Mouse (Mus musculus) gastrocnemius, postnatal 4 days (tissue): Measurements from ENCODE around the gene Lsm7. TPM values are rescaled to one million over a fixed set of nuclear protein-coding genes. Genes with fewer than 3 reads are reported as not detected.
"Not testable (repeated sequence)": the region's sequence is repeated elsewhere in the genome, so short reads cannot be mapped to it uniquely, and the experiment has no call there.

Experiments used
- DNase-seq, 2 experiments: peaks; one replicate each; pipeline ENCODE4 v3.0.0; 2021 to 2022; ENCODE audit warnings: low spot score in 2 of 2, mixed read lengths in 2 of 2
- microRNA-seq: library from miRNA; unstranded; fragments of <30 nt; microRNA quantifications from one replicate; pipeline ENCODE4 v1.2.0, GENCODE M21; 2021
- total RNA-seq, 2 experiments: library from RNA; stranded (reverse); gene quantifications; 2 replicates each; pipeline ENCODE4 v1.2.3; 2021

Lsm7 gene
- total RNA-seq, 2 experiments from 2014 or later, result 53.7 to 54.2 TPM

DNA sequence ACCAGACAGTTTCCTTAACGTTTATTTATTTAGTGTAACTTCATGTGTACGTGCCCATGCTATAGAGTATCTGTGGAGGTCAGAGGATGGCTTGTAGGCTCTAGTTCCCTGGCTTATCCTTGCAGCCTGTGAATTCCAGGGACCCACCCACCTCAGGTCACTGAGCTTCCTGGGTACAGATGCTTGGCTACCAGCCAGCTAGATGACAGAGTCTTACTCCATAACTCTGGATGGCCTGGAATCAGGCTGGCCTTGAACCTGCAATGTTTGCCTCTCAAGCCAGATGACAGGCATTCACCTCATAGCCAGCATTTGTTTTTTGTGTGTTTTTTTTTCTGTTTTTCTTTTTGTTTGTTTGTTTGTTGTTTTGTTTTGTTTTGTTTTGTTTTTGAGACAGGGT lies 37.8 kb downstream of the Lsm7 start:
- no peak for DNase-seq

DNA sequence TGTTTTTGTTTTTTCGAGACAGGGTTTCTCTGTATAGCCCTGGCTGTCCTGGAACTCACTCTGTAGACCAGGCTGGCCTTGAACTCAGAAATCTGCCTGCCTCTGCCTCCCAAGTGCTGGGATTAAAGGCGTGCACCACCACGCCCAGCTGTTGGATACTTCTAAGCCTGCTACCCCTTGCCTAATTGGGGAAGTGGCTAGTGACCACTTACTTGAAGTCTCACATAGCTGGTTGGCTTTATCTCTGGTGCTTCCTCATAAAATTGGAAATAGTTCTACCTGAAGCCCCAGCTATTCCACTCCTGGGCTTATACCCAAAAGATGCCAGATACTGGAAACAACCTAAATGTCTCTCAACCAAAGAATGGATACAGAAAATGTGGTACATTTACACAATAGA lies 38.7 kb downstream of the Lsm7 start:
- not testable (repeated sequence) for DNase-seq

DNA sequence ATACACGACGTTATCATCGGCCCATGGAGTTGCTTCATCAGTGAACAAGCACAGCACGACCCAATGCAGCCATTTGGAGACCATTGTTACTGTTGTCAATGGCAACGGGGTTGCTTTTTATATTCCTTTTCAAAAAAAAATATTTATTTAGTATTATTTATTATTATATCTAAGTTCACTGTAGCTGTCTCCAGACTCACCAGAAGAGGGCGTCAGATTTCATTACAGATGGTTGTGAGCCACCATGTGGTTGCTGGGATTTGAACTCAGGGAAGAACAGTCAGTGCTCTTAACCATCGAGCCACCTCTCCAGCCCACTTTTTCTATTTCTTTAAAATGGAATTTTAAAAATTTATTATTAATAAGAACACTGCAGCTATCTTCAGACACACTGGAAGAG lies 40.2 kb downstream of the Lsm7 start:
- no peak for DNase-seq

DNA sequence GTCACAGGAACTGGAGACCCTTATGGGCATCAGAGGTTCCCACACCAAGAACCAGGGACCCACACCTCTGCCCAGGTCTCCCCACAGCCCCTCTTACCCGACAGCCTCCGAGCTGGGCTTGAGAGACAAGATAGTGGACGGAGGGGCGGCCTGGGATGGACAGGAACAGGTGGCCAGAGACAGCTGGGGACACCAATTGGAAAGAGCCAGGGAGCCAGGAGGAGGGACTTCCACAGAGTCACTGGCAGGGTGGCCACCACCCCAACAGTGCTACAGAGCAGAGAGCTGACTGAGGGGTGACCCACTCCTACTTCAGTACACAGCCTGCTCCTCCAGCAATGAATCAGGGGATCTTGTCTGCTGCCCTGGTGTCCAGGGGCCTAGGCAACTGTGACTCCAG lies 41.6 kb downstream of the Lsm7 start, which contains the start of gene Jsrp1:
Jsrp1 (minus strand) TSS at position 133 of the 400 bp plus-strand sequence.
- DNase-seq, result peak in 1 of 2 experiments; percentile 71

DNA sequence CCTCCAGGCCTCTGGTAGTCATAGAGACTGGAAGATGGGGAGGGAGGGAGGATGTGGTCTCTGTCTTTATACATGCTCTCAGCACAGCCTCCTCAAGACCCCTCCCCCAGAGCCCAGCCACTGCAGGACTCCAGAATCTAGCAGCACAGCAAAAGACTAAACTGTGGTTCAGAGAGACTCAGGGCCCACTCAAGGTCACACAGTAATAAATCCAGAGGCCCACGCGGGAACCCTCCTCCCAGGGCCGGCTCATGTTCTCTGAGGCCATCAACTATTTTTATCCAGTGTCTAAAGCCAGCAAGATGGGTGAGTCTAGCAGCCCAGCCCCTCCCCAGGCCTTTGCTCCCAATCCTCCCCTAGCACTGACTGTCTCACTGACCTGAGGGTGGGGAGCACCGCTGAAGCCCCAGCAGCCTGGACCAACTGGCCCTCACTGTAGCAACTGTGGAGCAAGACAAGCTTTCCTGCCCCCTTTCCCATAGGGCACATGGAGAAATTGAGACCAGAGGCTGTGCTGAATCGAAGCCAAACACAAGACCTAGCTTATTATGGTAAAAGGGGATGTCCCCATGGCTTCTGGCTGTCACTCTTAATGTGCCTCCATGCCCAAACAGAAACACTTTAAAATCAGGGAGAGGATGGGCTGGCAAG lies 42.5 kb downstream of the Lsm7 start:
- DNase-seq, result no peak

DNA sequence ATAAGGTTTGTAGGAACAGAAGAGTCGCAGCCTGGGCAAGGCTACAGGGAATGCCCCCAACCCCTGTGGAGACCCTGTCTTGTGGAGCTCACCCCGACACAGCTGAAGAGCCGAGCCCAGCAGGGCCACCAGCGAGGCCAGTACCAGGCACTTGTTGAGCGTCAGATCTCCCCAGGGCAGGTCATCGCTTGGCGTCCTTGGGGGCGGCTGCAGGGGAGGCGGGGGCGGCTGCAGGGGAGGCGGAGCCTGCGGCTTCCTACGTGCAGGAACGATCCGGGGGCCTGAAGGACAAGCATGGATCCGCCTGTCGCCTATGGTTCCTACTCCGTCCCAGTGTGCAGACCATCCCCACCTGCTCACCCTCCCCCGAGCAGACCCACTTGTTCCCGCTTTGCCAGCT lies 44.9 kb downstream of the Lsm7 start:
- DNase-seq, result no peak

DNA sequence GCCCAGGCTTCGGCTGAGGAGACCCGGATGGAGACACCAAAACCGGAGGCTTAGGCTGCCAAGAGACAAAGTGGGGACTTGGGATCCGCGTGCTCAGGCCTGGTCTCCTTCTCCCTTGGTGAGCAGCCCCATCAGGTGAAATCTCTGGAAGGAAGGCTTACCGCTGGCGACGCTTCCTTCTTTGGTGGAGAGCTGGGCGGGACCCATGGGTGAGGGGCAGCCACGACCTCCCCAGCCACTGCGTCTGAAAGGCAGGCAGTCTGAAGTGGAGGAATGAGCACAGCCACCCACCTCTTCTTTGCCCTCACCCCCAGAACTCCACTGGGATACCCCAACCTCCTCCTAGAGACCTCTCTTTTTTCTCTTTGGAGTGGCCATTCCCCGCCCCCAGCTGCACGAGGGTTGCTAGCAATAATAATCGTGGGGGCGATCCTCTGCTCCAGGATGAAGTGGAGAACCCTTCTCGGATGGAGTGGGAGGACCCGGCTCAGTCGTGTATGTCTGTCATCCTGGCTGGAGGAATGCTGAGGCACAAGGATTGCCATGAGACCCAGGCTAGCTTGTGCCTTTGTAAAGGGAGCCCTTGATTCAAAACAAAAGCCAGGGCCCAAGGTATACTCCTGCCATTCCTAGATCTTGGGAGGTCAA lies 45.9 kb downstream of the Lsm7 start:
- no peak for DNase-seq

DNA sequence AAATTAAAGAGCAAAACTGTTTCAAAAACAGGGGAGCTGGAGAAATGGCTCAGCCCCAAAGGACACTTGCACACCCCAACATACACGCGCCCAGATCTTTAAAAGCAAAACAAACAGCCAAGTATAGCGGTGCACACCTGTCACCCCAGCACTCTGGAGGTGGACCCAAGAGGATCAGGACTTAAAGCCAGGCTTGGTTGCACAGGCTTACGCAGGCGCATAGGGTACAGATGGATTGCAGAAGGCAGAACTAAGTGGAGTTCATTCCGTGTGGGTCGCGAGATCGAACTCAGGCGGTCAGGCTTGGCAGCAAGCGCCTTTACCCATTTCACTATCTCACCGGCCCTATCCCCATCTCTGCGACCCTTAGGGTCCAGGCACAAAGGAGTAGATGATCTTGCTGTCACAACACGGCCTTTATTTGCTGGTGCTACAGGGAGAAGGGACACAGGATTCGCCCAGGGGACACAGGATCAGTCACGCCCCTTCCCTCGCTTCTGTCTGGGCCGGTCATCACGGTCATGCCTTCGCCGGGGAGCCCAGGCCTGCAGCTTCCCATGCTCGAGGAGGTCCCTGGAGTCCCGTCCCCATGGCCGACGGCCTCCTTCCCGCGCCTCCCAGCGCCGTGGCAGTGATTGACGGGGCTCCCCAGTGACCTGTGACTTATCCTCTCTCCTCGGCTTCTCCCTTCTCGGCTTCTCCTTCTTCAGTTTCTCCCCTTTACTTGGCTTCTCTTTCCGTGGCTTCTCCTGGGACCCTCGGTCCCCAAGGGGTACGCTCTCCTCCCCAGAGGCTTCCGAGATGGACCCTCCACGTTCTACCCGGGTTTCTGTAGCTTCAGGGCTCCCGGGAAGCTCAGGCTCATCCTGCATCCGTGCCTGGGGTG lies 46.7 kb downstream of the Lsm7 start:
- no peak for DNase-seq

DNA sequence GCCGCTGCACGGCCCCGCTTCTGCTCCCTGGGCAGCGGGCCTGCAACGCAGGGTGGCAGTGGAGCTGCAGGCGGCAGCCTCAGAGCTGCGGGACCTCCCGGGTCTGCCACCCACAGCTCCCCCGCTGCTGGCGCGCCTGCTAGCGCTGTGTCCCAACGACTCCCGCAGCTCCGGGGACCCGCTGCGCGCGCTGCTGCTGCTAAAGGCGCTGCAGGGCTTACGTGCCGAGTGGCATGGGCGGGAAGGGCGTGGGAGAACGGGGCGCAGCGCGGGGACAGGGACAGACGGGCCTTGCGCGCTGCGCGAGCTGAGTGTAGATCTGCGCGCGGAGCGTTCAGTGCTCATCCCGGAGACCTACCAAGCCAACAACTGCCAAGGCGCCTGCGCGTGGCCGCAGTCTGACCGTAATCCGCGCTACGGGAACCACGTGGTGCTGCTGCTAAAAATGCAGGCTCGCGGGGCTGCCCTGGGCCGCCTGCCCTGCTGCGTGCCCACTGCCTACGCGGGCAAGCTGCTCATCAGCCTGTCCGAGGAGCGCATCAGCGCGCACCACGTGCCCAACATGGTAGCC lies 47.9 kb downstream of the Lsm7 start:
- peak in 1 of 2 experiments; percentile 69 for DNase-seq

DNA sequence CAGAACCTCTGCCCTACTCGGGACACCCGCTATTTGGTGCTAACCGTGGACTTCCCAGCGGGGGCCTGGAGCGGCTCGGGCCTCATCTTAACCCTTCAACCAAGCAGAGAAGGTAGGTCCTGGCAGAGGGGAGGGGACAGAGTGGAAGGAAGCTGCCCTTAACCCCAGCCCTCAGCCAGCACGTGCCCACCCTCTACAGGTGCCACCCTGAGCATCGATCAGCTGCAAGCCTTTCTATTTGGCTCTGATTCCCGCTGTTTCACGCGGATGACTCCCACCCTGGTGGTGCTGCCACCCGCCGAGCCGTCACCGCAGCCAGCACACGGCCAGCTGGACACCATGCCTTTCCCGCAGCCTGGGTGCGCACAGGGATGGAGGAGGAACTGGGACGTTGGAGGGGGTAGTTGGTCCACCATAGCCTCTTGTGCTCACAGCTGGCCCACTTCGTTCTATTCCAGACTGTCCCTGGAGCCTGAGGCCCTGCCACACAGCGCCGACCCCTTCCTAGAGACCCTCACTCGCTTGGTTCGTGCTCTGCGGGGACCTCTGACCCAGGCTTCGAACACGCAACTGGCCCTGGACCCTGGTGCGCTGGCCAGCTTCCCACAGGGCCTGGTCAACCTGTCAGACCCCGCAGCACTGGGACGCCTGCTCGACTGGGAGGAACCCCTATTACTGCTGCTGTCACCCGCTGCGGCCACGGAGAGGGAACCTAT lies 48.5 kb downstream of the Lsm7 start:
- no peak for DNase-seq

DNA sequence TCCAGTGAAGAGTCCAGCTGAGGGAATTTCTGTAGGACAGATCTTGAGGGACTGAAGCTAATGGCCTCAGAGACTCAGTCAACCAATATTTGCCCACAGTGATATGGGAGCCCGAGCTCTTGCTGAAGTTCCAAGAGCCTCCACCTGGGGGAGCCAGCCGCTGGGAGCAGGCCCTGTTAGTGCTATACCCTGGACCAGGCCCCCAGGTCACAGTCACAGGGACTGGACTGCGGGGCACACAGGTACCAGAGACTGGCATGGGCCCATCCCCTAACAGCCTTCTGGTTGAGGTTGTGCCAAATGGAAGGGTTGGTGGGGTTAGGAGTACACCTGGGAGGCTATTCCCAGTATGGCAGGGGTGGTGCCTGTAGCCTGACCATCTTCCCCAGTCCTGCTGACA lies 49.1 kb downstream of the Lsm7 start:
- DNase-seq, result peak; percentile 72 to 82

DNA sequence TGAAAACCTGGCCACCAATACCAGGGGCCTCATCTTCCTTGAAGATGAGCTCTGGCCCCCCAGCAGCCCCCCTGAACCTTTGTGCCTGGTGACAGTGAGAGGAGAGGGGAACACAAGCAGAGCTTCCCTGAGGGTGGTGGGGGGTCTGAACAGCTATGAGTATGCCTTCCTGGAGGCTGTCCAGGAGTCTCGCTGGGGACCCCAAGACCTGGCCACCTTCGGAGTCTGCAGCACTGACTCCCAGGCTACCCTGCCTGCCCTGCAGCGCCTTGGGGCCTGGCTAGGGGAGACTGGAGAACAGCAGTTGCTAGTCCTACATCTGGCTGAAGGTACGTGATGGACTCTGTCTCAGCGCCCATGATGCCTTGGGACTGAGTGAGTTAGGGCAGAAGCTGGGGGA lies 49.7 kb downstream of the Lsm7 start:
- DNase-seq, result no peak

DNA sequence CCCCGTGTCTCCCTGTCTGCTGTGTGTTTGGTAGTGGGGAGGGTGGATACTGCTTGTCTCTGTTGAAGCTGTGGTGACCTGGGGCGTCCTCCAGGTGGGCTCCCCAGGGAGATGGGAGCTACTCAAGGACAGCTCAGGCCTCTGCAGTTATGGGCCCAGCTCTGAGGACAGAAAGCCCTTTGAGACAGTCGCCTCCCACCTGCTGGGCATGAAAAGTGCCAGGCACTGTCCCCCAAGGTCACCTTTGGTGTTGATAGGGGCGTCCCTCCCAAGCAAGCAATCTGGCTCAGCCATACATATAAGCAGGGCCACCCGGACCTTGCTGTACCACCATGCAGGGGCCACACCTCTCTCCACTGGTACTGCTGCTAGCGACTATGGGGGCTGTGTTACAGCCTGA lies 50.1 kb downstream of the Lsm7 start, which contains the start of gene Amh:
Amh (plus strand) TSS at position 328 of the 400 bp plus-strand sequence.
- DNase-seq, result no peak

DNA sequence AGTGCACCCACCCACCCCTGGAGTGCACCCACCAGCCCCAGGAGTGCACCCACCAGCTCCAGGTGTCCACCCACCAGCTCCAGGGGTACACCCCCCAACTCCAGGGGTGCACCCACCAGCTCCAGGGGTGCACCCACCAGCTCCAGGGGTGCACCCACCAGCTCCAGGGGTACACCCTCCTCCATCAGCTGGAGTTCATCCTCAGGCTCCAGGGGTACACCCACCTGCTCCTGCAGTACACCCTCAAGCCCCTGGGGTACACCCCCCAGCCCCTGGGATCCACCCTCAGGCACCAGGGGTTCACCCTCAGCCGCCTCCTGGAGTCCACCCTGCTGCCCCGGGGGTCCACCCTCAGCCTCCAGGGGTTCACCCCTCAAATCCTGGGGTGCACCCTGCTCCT lies 50.7 kb downstream of the Lsm7 start:
- DNase-seq, result no peak

DNA sequence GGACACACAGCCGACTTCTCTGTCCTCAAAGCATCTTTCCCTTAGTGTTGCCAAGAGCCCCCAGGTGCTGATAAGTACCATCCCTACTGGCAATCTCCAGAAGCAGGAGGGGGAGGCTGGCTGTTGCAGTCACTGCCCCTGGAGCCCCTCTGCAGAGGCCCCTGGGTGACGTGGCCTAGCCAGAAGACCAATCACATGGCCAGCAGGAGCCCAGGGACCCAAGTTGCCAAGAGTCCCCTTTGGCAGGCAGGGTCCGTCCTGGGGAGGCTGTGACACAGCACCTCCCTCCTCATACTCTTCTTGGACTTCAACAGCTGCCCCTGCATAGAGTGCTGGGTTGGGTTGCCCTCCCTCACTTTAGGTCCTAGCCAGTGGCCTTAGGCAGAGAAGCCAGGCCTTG lies 52.0 kb downstream of the Lsm7 start:
- no peak for DNase-seq

Small RNA genes lying within 50 kb of the gene (microRNA-seq; reads per million reads assigned to microRNA genes)
- gene Mir1982, result 1.7 reads per million

Other genes with a start within 250 kb of the Lsm7 start
- 1 to 10 TPM; 1.1 to 1.7 TPM for gene Gm49322, start 249.2 kb downstream of the Lsm7 start, total RNA-seq
- 100 to 1,000 TPM; 167 to 169 TPM for gene Csnk1g2, start 232.4 kb downstream of the Lsm7 start, total RNA-seq
- gene Btbd2, start 198.1 kb downstream of the Lsm7 start, total RNA-seq, result 10 to 100 TPM; 50.7 to 50.8 TPM
- gene Mknk2, start 177.1 kb downstream of the Lsm7 start, total RNA-seq, result 100 to 1,000 TPM; 170 to 176 TPM
- gene Mob3a, start 153.2 kb downstream of the Lsm7 start, total RNA-seq, result 10 to 100 TPM; 24.0 to 25.4 TPM
- 1 to 10 TPM; 8.3 to 8.4 TPM for gene Izumo4, start 153.0 kb downstream of the Lsm7 start, total RNA-seq
- 10 to 100 TPM; 52.1 to 58.7 TPM for gene Ap3d1, start 112.9 kb downstream of the Lsm7 start, total RNA-seq
- gene Dot1l, start 100.0 kb downstream of the Lsm7 start, total RNA-seq, result 10 to 100 TPM; 50.5 to 61.2 TPM
- 10 to 100 TPM; 47.1 to 55.8 TPM for gene Sf3a2, start 57.0 kb downstream of the Lsm7 start, total RNA-seq
- gene Plekhj1, start 56.6 kb downstream of the Lsm7 start, total RNA-seq, result 10 to 100 TPM; 41.7 to 43.0 TPM
- gene Amh, start 50.0 kb downstream of the Lsm7 start, total RNA-seq, result under 1 TPM; 0.86 to 0.93 TPM
- gene Jsrp1, start 41.7 kb downstream of the Lsm7 start, total RNA-seq, result 100 to 1,000 TPM; 199 to 230 TPM
- gene Oaz1, start 28.6 kb downstream of the Lsm7 start, total RNA-seq, result 100 to 1,000 TPM; 785 to 853 TPM
- 10 to 100 TPM; 21.5 to 22.1 TPM for gene Lingo3, start 11.2 kb downstream of the Lsm7 start, total RNA-seq
- gene Sppl2b, start 66 bp upstream of the Lsm7 start, total RNA-seq, result 10 to 100 TPM; 30.9 to 38.6 TPM
- under 1 TPM in 1 of 2 experiments, not detected in 1; 0.10 TPM for gene Tmprss9, start 16.6 kb upstream of the Lsm7 start, total RNA-seq
- gene Timm13, start 45.8 kb upstream of the Lsm7 start, total RNA-seq, result 100 to 1,000 TPM; 120 to 134 TPM
- gene Lmnb2, start 63.0 kb upstream of the Lsm7 start, total RNA-seq, result 10 to 100 TPM; 46.8 to 50.5 TPM
- 10 to 100 TPM; 13.5 to 16.3 TPM for gene Gadd45b, start 74.9 kb upstream of the Lsm7 start, total RNA-seq
- gene Gng7, start 159.7 kb upstream of the Lsm7 start, total RNA-seq, result 1 to 10 TPM; 1.9 to 2.0 TPM
- gene Diras1, start 170.5 kb upstream of the Lsm7 start, total RNA-seq, result under 1 TPM in 1 of 2 experiments, not detected in 1; 0.10 TPM
- 10 to 100 TPM; 11.2 to 11.9 TPM for gene Slc39a3, start 182.2 kb upstream of the Lsm7 start, total RNA-seq
- gene Sgta, start 205.0 kb upstream of the Lsm7 start, total RNA-seq, result 100 to 1,000 TPM in 1 of 2 experiments, 10 to 100 TPM in 1; 98.0 to 100 TPM
- gene Thop1, start 214.8 kb upstream of the Lsm7 start, total RNA-seq, result 10 to 100 TPM; 40.6 to 44.0 TPM
- 1 to 10 TPM; 1.2 to 1.5 TPM for gene Creb3l3, start 243.7 kb upstream of the Lsm7 start, total RNA-seq